Mouse (Mus musculus) kidney, postnatal 10 days (tissue): ENCODE results near the gene Map3k9.

Experiments used
- DNase-seq: peaks from one replicate; pipeline ENCODE4 v3.0.0; 2021; ENCODE audit warnings: mixed read lengths

Map3k9 gene

DNA sequence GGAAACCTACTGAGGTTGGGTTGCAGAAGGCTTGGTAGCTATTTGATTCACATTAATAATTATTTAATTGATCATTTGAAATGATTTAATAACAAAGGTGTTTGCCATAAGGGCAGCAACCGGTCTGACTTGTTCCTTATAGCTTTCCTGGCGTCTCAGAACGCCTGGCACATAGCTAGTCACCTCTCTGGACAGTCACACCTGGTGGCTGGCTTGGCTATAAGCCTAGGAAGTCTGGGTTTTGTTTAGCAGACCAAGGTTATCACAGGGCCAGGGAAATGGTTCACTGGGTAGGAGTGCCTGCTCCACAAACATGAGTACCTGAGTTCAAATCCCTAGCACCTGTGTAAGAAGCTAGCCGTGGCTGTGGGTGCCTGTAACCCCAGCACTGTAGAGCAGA is 2.3 kb upstream of the Map3k9 start:
- peak; percentile 24 for DNase-seq

DNA sequence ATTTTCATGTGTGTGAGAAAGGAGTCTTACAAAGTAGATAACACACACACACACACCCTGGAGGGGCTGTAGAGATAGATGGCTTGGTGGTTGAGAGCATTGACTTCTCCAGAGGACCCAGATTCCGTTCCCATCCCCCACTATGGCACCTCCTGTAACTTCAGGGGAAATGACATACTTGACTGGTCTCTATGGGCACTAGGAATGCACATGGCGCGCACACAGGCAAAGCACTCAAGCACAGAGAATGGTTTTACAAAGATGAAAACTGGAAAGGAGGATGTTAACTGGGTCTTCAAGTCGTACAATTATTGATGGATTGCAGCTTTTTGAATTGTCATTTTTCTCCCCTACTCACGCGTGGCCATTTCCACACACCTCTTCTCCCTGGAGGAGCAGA is 1.6 kb upstream of the Map3k9 start:
- no peak for DNase-seq

GRCm38 (mm10) chr12:81780271-81781093 is 493 bp downstream of the Map3k9 start:
- DNase-seq: peak; percentile 56

- peak; percentile 51 for DNase-seq
Observed at GRCm38 (mm10) chr12:81779831-81780230, 1.1 kb downstream of the Map3k9 start.

GRCm38 (mm10) chr12:81776191-81776590 is 4.8 kb downstream of the Map3k9 start:
- DNase-seq: peak; percentile 57

GRCm38 (mm10) chr12:81775641-81776040 is 5.3 kb downstream of the Map3k9 start:
- DNase-seq: no peak

GRCm38 (mm10) chr12:81774186-81774585 is 6.8 kb downstream of the Map3k9 start:
- no peak for DNase-seq

DNA sequence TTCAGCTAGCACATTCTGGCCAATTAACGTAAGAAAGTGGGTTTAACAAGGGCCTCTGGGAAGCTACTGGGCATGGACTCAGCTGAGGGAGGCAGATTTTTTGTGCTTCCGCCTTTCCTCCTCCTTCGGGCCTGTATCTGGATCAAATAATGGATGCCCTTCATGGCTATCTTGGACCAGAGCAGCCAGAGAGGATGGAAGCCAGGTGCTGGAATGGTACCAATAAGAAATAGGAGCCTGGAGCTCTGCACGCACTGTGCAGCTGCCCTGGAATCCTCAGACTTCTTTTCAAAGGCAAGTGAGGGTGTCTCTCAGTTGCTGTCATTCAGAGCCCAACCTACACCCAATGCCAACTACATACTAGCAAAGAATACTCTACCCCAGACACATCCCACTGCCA is 11.5 kb downstream of the Map3k9 start:
- DNase-seq: no peak

- DNase-seq: no peak
Observed at GRCm38 (mm10) chr12:81765386-81765785, 15.6 kb downstream of the Map3k9 start.

DNA sequence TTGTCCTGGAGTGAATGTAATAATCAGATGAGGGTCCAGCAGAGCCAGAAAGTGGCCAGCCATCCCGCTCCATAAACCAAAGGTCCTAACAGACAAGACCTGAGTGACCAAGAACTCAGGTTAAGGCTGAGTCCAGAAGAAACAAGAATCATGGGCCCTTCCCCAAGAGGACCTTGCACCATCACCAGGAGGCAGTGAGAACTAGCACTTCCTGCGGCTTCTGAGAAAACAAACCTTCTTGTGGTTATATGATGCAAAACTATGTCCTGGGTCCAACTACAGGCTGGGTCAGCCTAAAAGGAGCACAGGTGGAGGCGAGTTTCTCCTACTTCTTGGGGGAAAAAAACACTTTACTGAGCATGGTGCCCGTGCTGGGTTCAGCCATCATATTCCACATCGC is 16.6 kb downstream of the Map3k9 start:
- DNase-seq: no peak

GRCm38 (mm10) chr12:81754651-81755050 is 26.3 kb downstream of the Map3k9 start:
- DNase-seq: peak; percentile 9

GRCm38 (mm10) chr12:81751116-81751515 is 29.9 kb downstream of the Map3k9 start:
- DNase-seq: no peak

DNA sequence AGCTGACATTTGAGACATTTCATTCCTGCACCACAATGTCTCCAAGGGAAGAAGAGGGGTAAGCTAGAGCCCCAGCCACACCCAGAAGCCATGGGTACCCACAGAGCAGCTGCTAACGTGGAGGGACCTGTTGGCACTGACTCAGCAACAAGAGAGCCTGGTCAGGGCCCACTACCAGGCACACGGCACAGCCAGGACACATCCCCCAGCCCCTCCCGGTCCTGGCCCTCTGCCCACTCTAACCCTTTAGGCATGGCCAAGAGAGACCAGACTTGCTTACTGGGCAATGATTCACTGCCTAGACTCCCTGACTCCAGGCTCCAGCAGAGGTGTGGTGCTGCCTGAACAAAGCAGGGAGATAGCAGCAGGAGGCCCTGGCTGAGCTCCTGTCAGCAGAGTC is 32.1 kb downstream of the Map3k9 start:
- peak; percentile 16 for DNase-seq

DNA sequence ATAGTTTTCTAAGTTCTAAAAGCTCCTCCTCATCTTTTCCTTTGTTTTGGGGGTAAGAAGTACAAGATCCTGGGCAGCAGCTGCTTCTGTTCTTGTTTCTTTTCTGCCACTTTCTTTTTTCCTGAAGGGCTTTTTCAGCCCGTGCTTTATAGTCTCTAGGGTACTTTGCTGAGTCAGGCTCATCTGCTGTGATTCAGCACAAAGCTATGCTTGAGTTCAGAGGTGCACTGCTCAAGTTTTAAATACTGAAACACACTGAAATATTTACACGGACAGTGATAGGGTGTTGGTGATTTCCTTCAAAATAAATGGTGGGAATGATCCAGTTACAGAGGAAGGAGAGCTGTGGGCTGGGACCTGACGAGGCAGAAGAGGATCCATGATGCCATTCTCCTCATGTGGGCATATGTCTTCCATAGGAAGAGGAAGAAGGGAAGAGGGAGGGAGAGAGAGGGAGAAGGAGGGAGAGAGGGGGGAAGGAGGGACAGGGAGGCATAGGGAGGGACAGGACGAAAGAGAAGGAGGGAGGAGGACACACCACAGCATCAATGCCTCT is 32.9 kb downstream of the Map3k9 start:
- peak; percentile 11 for DNase-seq

- no peak for DNase-seq
Observed at GRCm38 (mm10) chr12:81746400-81747024, 34.5 kb downstream of the Map3k9 start.

DNA sequence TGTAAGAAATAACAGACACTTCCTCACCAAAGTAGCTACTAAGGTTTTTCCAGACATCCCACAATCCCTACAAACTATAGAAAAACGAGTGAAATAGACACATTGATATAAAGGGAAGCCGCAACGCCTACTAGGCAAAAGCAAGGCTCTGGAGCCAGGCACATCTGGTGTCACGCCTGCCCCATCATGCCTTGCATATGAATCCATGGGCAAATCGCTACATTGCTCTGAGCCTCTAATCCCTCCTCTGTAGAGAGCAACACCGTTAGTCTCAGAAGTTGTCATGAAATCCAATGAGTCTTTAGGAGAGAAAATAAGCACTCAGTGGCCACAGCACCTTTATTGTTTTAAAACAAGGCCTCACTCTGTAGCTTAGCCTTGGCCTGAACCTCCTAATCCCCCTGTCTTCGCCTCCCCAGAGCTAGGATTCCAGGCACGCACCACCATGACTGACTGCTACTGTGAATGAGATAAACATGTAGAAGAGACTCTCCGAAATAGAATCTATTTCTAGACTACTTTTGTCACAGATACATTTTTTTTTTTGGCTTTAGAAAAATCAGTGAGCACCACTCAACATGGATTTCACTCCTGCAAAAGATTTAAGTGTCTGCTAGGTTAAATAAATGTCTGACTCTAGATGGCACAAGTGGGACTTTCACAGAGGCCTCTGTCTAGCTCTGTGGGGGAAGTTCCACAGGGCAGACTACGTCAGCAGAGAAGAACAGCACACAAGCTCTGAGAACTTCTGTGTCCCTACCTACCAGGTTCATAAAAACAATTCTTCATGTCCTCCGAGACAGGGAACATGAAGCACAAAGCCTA is 45.5 kb downstream of the Map3k9 start:
- no peak for DNase-seq

GRCm38 (mm10) chr12:81726246-81726822 is 54.6 kb downstream of the Map3k9 start:
- no peak for DNase-seq

GRCm38 (mm10) chr12:81724776-81725175 is 56.2 kb downstream of the Map3k9 start:
- DNase-seq: no peak

DNA sequence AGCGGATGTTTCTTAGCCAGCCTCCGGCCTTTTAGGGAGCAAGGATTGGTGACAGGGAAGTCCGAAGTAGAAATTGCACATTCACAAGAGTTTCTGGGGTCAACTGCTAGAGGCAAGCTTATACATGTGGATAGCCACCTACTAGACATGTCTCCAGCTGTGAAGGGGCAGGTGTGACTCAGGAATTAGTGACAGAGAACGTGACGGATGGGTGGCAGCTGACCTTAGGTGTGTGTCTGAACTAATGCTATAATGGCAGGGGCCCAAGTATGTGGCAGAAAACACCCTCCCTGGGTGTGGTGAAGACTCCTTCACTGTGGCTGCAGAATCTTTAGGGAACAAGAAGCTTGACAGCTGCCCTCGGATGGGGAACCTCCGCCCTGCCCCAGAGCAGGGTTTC is 57.6 kb downstream of the Map3k9 start:
- DNase-seq: no peak

DNA sequence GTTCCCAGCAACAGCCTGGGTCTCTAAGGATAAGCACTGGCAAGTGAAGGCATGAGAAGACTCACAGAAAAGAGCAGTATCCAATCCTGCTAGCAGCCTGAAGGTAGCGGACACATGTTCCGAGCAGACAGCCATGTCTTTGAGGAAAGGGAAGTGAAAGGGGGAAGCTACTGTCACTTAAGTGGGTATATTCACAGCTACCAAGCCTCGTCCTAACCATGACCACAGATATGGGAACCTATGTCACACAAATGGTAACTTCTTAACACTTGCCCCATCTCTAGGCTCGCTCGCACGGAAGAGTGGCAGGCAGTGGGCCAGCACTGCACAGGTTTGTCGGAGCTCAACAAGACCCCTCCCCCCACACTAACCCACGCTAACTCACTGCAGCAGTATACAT is 61.3 kb downstream of the Map3k9 start:
- no peak for DNase-seq

- DNase-seq: peak; percentile 17
Observed at GRCm38 (mm10) chr12:81719161-81719560, 61.8 kb downstream of the Map3k9 start.

DNA sequence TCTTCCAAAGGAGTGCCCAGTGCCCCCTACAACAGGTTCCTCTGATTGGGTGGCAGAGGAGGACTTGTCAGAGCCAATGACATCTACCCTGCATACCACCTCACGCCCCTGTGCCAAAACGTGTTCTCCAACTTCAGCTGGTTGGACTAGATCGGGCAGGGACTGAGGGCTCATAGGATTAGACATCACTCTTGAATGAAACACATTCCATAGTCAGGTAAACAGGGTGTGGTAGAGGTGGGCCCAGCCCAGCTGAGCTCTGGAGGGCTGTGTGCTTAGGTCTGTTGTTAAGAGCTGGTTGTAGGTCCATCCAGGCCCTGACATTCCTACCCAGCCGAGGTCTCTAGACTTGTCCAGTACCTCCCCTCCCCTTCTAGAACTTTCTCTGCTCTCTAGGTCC is 68.4 kb downstream of the Map3k9 start:
- no peak for DNase-seq

DNA sequence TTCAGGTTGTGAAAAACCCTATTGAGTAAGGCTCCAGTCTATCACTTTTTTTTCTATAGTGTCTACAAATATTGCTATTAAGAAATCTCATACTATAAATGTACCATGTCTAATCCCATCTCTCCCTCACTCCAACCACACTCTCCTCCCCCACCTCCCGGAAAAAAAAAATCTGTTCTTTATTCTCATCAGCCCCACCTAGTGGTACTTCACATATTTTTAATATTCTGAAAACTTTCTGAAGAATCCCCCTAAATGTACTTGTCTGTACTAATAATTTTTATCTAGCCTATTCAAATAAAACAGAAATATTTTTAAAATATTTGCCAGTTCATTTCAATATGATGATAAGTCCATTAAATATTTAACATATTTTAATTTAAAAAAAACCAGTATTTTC is 78.1 kb downstream of the Map3k9 start:
- DNase-seq: no peak
